In the genomic region with DNA sequence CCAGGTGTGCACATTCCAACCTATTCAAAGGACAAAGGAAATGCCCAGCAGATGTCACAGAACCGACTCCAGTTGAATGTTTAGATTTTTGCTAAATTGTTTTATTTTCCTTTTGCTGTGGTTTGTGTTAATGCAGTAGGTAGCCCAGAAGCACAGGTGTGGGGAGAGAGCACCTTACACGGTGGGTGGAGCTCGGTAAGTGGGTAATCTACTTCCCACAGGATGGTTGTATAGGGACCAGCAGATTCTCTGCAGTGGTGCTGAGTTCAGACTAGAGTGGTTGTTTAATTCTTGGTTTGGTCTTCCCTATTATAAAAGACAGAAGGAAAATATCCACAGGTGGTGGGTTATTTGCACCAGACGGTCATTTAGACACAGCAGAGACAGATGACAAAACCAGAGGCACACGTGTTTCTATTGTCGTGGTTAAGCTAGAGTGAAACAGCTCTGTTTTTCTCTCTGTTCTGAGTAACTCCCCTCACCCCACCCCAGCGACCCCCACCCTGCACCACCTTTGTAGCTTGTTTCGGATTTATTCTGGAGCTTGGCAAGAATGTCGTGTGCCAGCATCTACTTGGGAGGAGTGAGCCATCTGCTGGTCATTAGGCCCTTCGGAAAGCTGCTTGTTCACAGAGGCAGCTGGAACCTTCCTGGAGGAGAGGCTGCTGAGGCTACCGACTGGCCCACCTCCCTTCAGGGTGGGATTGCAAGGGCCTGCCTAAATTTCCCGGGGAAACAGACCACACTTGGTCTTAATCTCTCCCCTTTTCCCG, we compare ENCODE assay signal across 8 mouse cellular contexts. TPM values are rescaled to one million over a fixed set of nuclear protein-coding genes. Genes with fewer than 3 reads are reported as not detected.
A peak's percentile ranks its signal among the peaks of the same experiment; 100 is the strongest.
DNase-seq lines count a peak whose midpoint lies in the region; ATAC-seq and TF ChIP-seq lines count a peak whose summit lies in the region.
"Not testable (repeated sequence)": the region's sequence is repeated elsewhere in the genome, so short reads cannot be mapped to it uniquely, and the experiment has no call there.
"Had no signal": no experiment of that assay in that cellular context is flagged by ENCODE, and none has a peak within 500 bp of the region (broad histone marks: within the 10 kb centered on the region; RNA-seq: fewer than 3 reads in every experiment).

No protein-coding gene starts in this region.

- H3K4me1 ChIP-seq in forebrain, embryonic 16.5 days (replicated peaks; ENCODE audit: control insufficient read depth, insufficient read depth, low read length); hindbrain, embryonic 11.5 days (replicated peaks; ENCODE audit: control insufficient read depth, insufficient read depth, low read length); liver, adult 2 months (ENCODE audit: control insufficient read depth, insufficient read depth, low read length): not testable (repeated sequence)

- peak; percentile 49; the same call in 1 of the 2 replicates for TF ChIP-seq CTCF in liver, adult 2 months (IDR thresholded peaks at IDR 0.05; ENCODE audit: low read depth, low read length)

- DNase-seq in adipocyte (ENCODE audit: low spot score), result peak; percentile 64
- peak; percentile 60 to 73 for DNase-seq in cerebellum, postnatal 25 days
- peak; percentile 28 for DNase-seq in hindbrain, embryonic 11.5 days (ENCODE audit: low spot score)
- DNase-seq in kidney, postnatal 36 days, result peak; percentile 56 to 68
- peak; percentile 24 for DNase-seq in liver, adult 2 months (ENCODE audit: extremely low read depth, low read depth, low spot score)
- peak; percentile 40 for DNase-seq in ovary, postnatal 36 days (ENCODE audit: low spot score)

- WGBS in forebrain, embryonic 16.5 days, result 30% methylated on average over 13 of the region's 13 CpGs
- 59% methylated on average over 13 of the region's 13 CpGs for WGBS in hindbrain, embryonic 11.5 days
- 59% methylated on average over 13 of the region's 13 CpGs for WGBS in liver, adult 2 months

- not testable (repeated sequence) for TF ChIP-seq POLR2A in liver, adult 2 months (IDR thresholded peaks at IDR 0.05; ENCODE audit: extremely low read depth, insufficient read depth, low read length)

- H3K36me3 ChIP-seq in forebrain, embryonic 16.5 days (ENCODE audit: control insufficient read depth, insufficient read depth); hindbrain, embryonic 11.5 days (ENCODE audit: control insufficient read depth, insufficient read depth, low read length); liver, adult 2 months (ENCODE audit: control insufficient read depth, insufficient read depth, low read length): not testable (repeated sequence)

- H3K4me2 ChIP-seq in forebrain, embryonic 16.5 days (ENCODE audit: low read length); hindbrain, embryonic 11.5 days (replicated peaks; ENCODE audit: low read depth, low read length): not testable (repeated sequence)

- H3K9me3 ChIP-seq in forebrain, embryonic 16.5 days (ENCODE audit: control insufficient read depth, low read length); hindbrain, embryonic 11.5 days (ENCODE audit: control insufficient read depth, low read length): not testable (repeated sequence)

- peak; percentile 43; the same call in 1 of the 2 replicates for ATAC-seq in forebrain, embryonic 16.5 days
- not testable (repeated sequence) for ATAC-seq in hindbrain, embryonic 11.5 days (ENCODE audit: low FRiP score)

- not testable (repeated sequence) for H3K79me2 ChIP-seq in liver, adult 2 months (ENCODE audit: control insufficient read depth, insufficient read depth, low read length)

- not testable (repeated sequence) for H3K9ac ChIP-seq in forebrain, embryonic 16.5 days (replicated peaks; ENCODE audit: low read depth, low read length); hindbrain, embryonic 11.5 days (ENCODE audit: low read depth, low read length); liver, adult 2 months (ENCODE audit: low read depth, low read length)

- not testable (repeated sequence) for H3K27me3 ChIP-seq in forebrain, embryonic 16.5 days (replicated peaks; ENCODE audit: control insufficient read depth, insufficient read depth, low read length); hindbrain, embryonic 11.5 days (ENCODE audit: control insufficient read depth, insufficient read depth, low read length); liver, adult 2 months (ENCODE audit: control insufficient read depth, insufficient read depth, low read length)

- not testable (repeated sequence) for H3K4me3 ChIP-seq in forebrain, embryonic 16.5 days (replicated peaks; ENCODE audit: low read length); hindbrain, embryonic 11.5 days (ENCODE audit: low read depth, low read length); liver, adult 2 months (ENCODE audit: insufficient read depth, low read depth, low read length)

- not testable (repeated sequence) for H3K27ac ChIP-seq in forebrain, embryonic 16.5 days (ENCODE audit: low read length); hindbrain, embryonic 11.5 days (ENCODE audit: low read depth, low read length); liver, adult 2 months (replicated peaks; ENCODE audit: insufficient read depth, low read depth, low read length)

RNA-seq across cellular contexts. Expression of a gene that starts 3.6 kb away (rescaled TPM):
- polyA plus RNA-seq in forebrain, embryonic 16.5 days (2015; fragmentation: Nextera tagmentation; extraction: Ambion mirVana), result 10.2 and 15.0 TPM in 2 replicates
- 5.9 and 8.6 TPM in 2 replicates for polyA plus RNA-seq in hindbrain, embryonic 11.5 days (2014; fragmentation: Nextera tagmentation; extraction: Ambion mirVana)
- total RNA-seq in liver, adult 2 months (2014; rRNA removed), result 1.1 and 2.1 TPM in 2 replicates
- 0.17 and 0.55 TPM in 2 replicates for polyA plus RNA-seq in liver, adult 2 months (2012; rRNA removed)

RNA-seq across cellular contexts. Expression of a gene that starts 8.7 kb away (rescaled TPM):
- 131 and 139 TPM in 2 replicates for polyA plus RNA-seq in forebrain, embryonic 16.5 days (2015; fragmentation: Nextera tagmentation; extraction: Ambion mirVana)
- 208 and 214 TPM in 2 replicates for polyA plus RNA-seq in hindbrain, embryonic 11.5 days (2014; fragmentation: Nextera tagmentation; extraction: Ambion mirVana)
- total RNA-seq in liver, adult 2 months (2014; rRNA removed), result 149 and 196 TPM in 2 replicates
- polyA plus RNA-seq in liver, adult 2 months (2012; rRNA removed), result 122 and 142 TPM in 2 replicates

RNA-seq across cellular contexts. Expression of a gene that starts 14.4 kb away (rescaled TPM):
- 33.1 and 39.1 TPM in 2 replicates for polyA plus RNA-seq in forebrain, embryonic 16.5 days (2015; fragmentation: Nextera tagmentation; extraction: Ambion mirVana)
- polyA plus RNA-seq in hindbrain, embryonic 11.5 days (2014; fragmentation: Nextera tagmentation; extraction: Ambion mirVana), result 69.6 and 71.8 TPM in 2 replicates
- 0.28 and 0.67 TPM in 2 replicates for total RNA-seq in liver, adult 2 months (2014; rRNA removed)
- polyA plus RNA-seq in liver, adult 2 months (2012; rRNA removed), result 0.65 and 0.77 TPM in 2 replicates

RNA-seq across cellular contexts. Expression of a gene that starts 32.8 kb away (rescaled TPM):
- 0.11 and 0.29 TPM in 2 replicates for polyA plus RNA-seq in forebrain, embryonic 16.5 days (2015; fragmentation: Nextera tagmentation; extraction: Ambion mirVana)
- polyA plus RNA-seq in hindbrain, embryonic 11.5 days (2014; fragmentation: Nextera tagmentation; extraction: Ambion mirVana), result 0.47 and 0.59 TPM in 2 replicates
- 0.09 and 0.13 TPM in 2 replicates for total RNA-seq in liver, adult 2 months (2014; rRNA removed)
- 0.10 and 0.20 TPM in 2 replicates for polyA plus RNA-seq in liver, adult 2 months (2012; rRNA removed)
- total RNA-seq: adrenal gland, postnatal 4 days had no signal

Comparison
In these comparisons a context has a peak if more than half of its experiments do, and no peak if none do; other contexts are left out.
1. RNA of a gene that starts 14.4 kb away (polyA plus RNA-seq): 69.6 to 71.8 TPM in hindbrain, embryonic 11.5 days and 33.1 to 39.1 TPM in forebrain, embryonic 16.5 days; 0.65 to 0.77 TPM in liver, adult 2 months; every median in the first group is over 10 times any median in the second.
2. Peak in every context shown above with its lines, with median percentiles within 50 percentile points of each other: DNase-seq.